Mouse (Mus musculus) kidney, postnatal 0 days (tissue): ENCODE data around the gene Slc22a23. TPM values are rescaled to one million over a fixed set of nuclear protein-coding genes. Genes with fewer than 3 reads are reported as not detected.

Source experiments
- ATAC-seq: fragments of 200-750 bp; cut with Nextera tagmentation; replicated peaks from 2 replicates; pipeline ENCODE4 v1.8.0; 2017; ENCODE audit warnings: low read depth, moderate number of reproducible peaks, moderate TSS enrichment, moderate library complexity; ENCODE audit not compliant: low FRiP score
- DNase-seq: peaks from one replicate; pipeline ENCODE4 v3.0.0-alpha.2; 2016; ENCODE audit warnings: low spot score
- H3K27ac ChIP-seq: fragments of 300-500 bp; sonication (generic); 2 replicates; pipeline ENCODE4 v1.5.1; 2014; ENCODE audit warnings: mild to moderate bottlenecking
- H3K27me3 ChIP-seq: fragments of 300-500 bp; sonication (generic); 2 replicates; pipeline ENCODE4 v1.6.1; 2014; ENCODE audit warnings: low read length, mixed read lengths; ENCODE audit not compliant: insufficient read depth
- H3K36me3 ChIP-seq: fragments of 300-500 bp; sonication (generic); 2 replicates; pipeline ENCODE4 v1.6.1; 2014; ENCODE audit warnings: low read length, mixed read lengths; ENCODE audit not compliant: insufficient read depth
- H3K4me1 ChIP-seq: fragments of 300-500 bp; sonication (generic); replicated peaks from 2 replicates; pipeline ENCODE4 v1.6.1; 2014; ENCODE audit warnings: antibody characterized with exemption, low read length, mixed read lengths; ENCODE audit not compliant: insufficient read depth
- H3K4me2 ChIP-seq: fragments of 300-500 bp; sonication (generic); 2 replicates; pipeline ENCODE4 v1.6.1; 2014; ENCODE audit warnings: mild to moderate bottlenecking, low read length, moderate library complexity, mixed read lengths
- H3K4me3 ChIP-seq: fragments of 300-500 bp; sonication (generic); replicated peaks from 2 replicates; pipeline ENCODE4 v1.5.1; 2014; ENCODE audit warnings: low read depth, low read length
- H3K9ac ChIP-seq: fragments of 300-500 bp; sonication (generic); 2 replicates; pipeline ENCODE4 v1.6.1; 2014; ENCODE audit warnings: low read depth, low read length
- H3K9me3 ChIP-seq: fragments of 300-500 bp; sonication (generic); replicated peaks from 2 replicates; pipeline ENCODE4 v1.6.1; 2016; ENCODE audit warnings: low read length, inconsistent platforms, mixed read lengths
- CTCF ChIP-seq: IDR thresholded peaks from 2 replicates; pipeline ENCODE4 v1.5.1; 2016; ENCODE audit warnings: antibody characterized with exemption, low read depth, mild to moderate bottlenecking, moderate library complexity
- WGBS: fragments of 180-500 bp; shearing (Covaris S2); extraction: QIAGEN DNeasy Blood & Tissue Kit; methylation state at CpG from one replicate; pipeline ENCODE4 v1.1.7; 2014; 5-methylcytosine and 5-hydroxymethylcytosine counted together
- polyA plus RNA-seq: library from polyadenylated mRNA; unstranded; fragments of >200 nt; fragmentation: Nextera tagmentation; extraction: Ambion mirVana; gene quantifications from 2 replicates; pipeline ENCODE4 v1.2.1, GENCODE M21; 2015

Slc22a23 gene
- polyA plus RNA-seq, 1 experiment from 2014 or later, result 4.3 TPM

- Histone ChIP-seq H3K9ac (peak overlapping the region; percentile 81), H3K27ac (no peak overlapping the region; the same call in 1 of the 2 replicates), H3K9me3 (no peaks in the 10 kb centered on the region), H3K4me2 (peak overlapping the region; percentile 90), H3K27me3 (no peaks in the 10 kb centered on the region), H3K4me1 (peaks cover 16% of the 10 kb centered on the region), H3K36me3 (no peaks in the 10 kb centered on the region), H3K4me3 (peak overlapping the region; percentile 78)
- no peak; the same call in 1 of the 2 replicates for TF ChIP-seq CTCF
- peak; percentile 71 for ATAC-seq
- DNase-seq, result peak; percentile 64
- 0% methylated on average over 72 of the region's 101 CpGs for WGBS
Observed at GRCm38 (mm10) chr13:34344376-34345127, 430 bp downstream of the Slc22a23 start.

GRCm38 (mm10) chr13:34343719-34344375 is 1.1 kb downstream of the Slc22a23 start:
- DNase-seq (peak; percentile 16), ATAC-seq (peak; percentile 14; the same call in 1 of the 2 replicates)
- TF ChIP-seq CTCF, result no peak
- Histone ChIP-seq H3K4me3 (peak overlapping the region; percentile 78), H3K4me2 (peak overlapping the region; percentile 90), H3K36me3 (no peaks in the 10 kb centered on the region), H3K4me1 (peaks cover 16% of the 10 kb centered on the region), H3K9ac (peak overlapping the region; percentile 81), H3K27ac (no peak overlapping the region), H3K9me3 (no peaks in the 10 kb centered on the region), H3K27me3 (no peaks in the 10 kb centered on the region)
- WGBS, result 4% methylated on average over 31 of the region's 31 CpGs

GRCm38 (mm10) chr13:34342286-34342890 is 2.6 kb downstream of the Slc22a23 start:
- H3K9ac ChIP-seq, result no peak overlapping the region
- DNase-seq (no peak), ATAC-seq (no peak)
- no peaks in the 10 kb centered on the region for H3K36me3 ChIP-seq
- H3K9me3 ChIP-seq, result no peaks in the 10 kb centered on the region
- 80% methylated on average over 6 of the region's 6 CpGs for WGBS
- peaks cover 16% of the 10 kb centered on the region for H3K4me1 ChIP-seq
- TF ChIP-seq CTCF, result no peak
- no peak overlapping the region for H3K4me3 ChIP-seq
- H3K27ac ChIP-seq, result no peak overlapping the region
- H3K4me2 ChIP-seq, result peak overlapping the region; percentile 90
- no peaks in the 10 kb centered on the region for H3K27me3 ChIP-seq

GRCm38 (mm10) chr13:34336895-34337294 is 8.1 kb downstream of the Slc22a23 start:
- Histone ChIP-seq H3K36me3 (no peaks in the 10 kb centered on the region), H3K9me3 (no peaks in the 10 kb centered on the region), H3K27ac (no peak overlapping the region), H3K9ac (no peak overlapping the region), H3K27me3 (no peaks in the 10 kb centered on the region), H3K4me1 (no peaks in the 10 kb centered on the region), H3K4me2 (no peak overlapping the region), H3K4me3 (no peak overlapping the region)
- no peak for DNase-seq
- no peak for ATAC-seq
- 96% methylated on average over 1 of the region's 1 CpGs for WGBS
- TF ChIP-seq CTCF, result no peak

GRCm38 (mm10) chr13:34334847-34335246 is 10.1 kb downstream of the Slc22a23 start:
- H3K27ac ChIP-seq, result no peak overlapping the region
- TF ChIP-seq CTCF, result no peak
- H3K27me3 ChIP-seq, result no peaks in the 10 kb centered on the region
- H3K9me3 ChIP-seq, result no peaks in the 10 kb centered on the region
- DNase-seq (no peak), ATAC-seq (no peak)
- no peak overlapping the region for H3K4me3 ChIP-seq
- 90% methylated on average over 2 of the region's 2 CpGs for WGBS
- H3K4me2 ChIP-seq, result no peak overlapping the region
- H3K4me1 ChIP-seq, result no peaks in the 10 kb centered on the region
- H3K9ac ChIP-seq, result no peak overlapping the region
- no peaks in the 10 kb centered on the region for H3K36me3 ChIP-seq

- no peaks in the 10 kb centered on the region for H3K27me3 ChIP-seq
- H3K27ac ChIP-seq, result no peak overlapping the region
- no peak overlapping the region for H3K9ac ChIP-seq
- H3K4me3 ChIP-seq, result no peak overlapping the region
- no peak for TF ChIP-seq CTCF
- H3K4me2 ChIP-seq, result no peak overlapping the region
- peak; percentile 46 for DNase-seq
- ATAC-seq, result 0 out of 2 replicates have a peak, but pooled peaks have one; percentile 34
- no peaks in the 10 kb centered on the region for H3K9me3 ChIP-seq
- no peaks in the 10 kb centered on the region for H3K4me1 ChIP-seq
- no peaks in the 10 kb centered on the region for H3K36me3 ChIP-seq
- WGBS, result 30% methylated on average over 7 of the region's 7 CpGs
Observed at GRCm38 (mm10) chr13:34332762-34333161, 12.2 kb downstream of the Slc22a23 start.
